Mouse (Mus musculus): ENCODE data around the gene Tmem119.
A peak's percentile ranks its signal among the peaks of the same experiment; 100 is the strongest.
"Not testable (repeated sequence)": the region's sequence is repeated elsewhere in the genome, so short reads cannot be mapped to it uniquely, and the experiment has no call there.

Tmem119 gene

GRCm38 (mm10) chr5:113789075-113789788 is 11.1 kb downstream of the Tmem119 start:
- no peak for DNase-seq (ENCODE audit: low spot score in 2 of 2)

GRCm38 (mm10) chr5:113788645-113789044 is 11.7 kb downstream of the Tmem119 start:
- DNase-seq (ENCODE audit: low spot score in 2 of 2), result no peak

- DNase-seq (ENCODE audit: low spot score in 2 of 2), result no peak
Observed at GRCm38 (mm10) chr5:113786985-113787384, 13.3 kb downstream of the Tmem119 start.

GRCm38 (mm10) chr5:113784104-113784503 is 16.2 kb downstream of the Tmem119 start:
- not testable (repeated sequence) for DNase-seq (ENCODE audit: low spot score in 2 of 2)

- DNase-seq (ENCODE audit: low spot score in 2 of 2), result peak in 1 of 2 experiments; percentile 58
Observed at GRCm38 (mm10) chr5:113783581-113784001, 16.7 kb downstream of the Tmem119 start.

- DNase-seq (ENCODE audit: low spot score in 2 of 2), result no peak
Observed at GRCm38 (mm10) chr5:113782624-113783023, 17.7 kb downstream of the Tmem119 start.

- no peak for DNase-seq (ENCODE audit: low spot score in 2 of 2)
Observed at GRCm38 (mm10) chr5:113781875-113782274, 18.4 kb downstream of the Tmem119 start.

- DNase-seq (ENCODE audit: low spot score in 2 of 2), result no peak
Observed at GRCm38 (mm10) chr5:113781254-113781653, 19.1 kb downstream of the Tmem119 start.

GRCm38 (mm10) chr5:113780763-113781162 is 19.6 kb downstream of the Tmem119 start:
- DNase-seq (ENCODE audit: low spot score in 2 of 2), result no peak

- no peak for DNase-seq (ENCODE audit: low spot score in 2 of 2)
Observed at GRCm38 (mm10) chr5:113780082-113780752, 20.1 kb downstream of the Tmem119 start.

GRCm38 (mm10) chr5:113779569-113779968 is 20.7 kb downstream of the Tmem119 start:
- DNase-seq (ENCODE audit: low spot score in 2 of 2), result no peak

- peak in 1 of 2 experiments; percentile 43 for DNase-seq (ENCODE audit: low spot score in 2 of 2)
Observed at GRCm38 (mm10) chr5:113777728-113778127, 22.6 kb downstream of the Tmem119 start.

- DNase-seq (ENCODE audit: low spot score in 2 of 2), result peak; percentile 25 to 57
Observed at GRCm38 (mm10) chr5:113776896-113777226, 23.5 kb downstream of the Tmem119 start.

- peak in 1 of 2 experiments; percentile 22 for DNase-seq (ENCODE audit: low spot score in 2 of 2)
Observed at GRCm38 (mm10) chr5:113776128-113776895, 24.0 kb downstream of the Tmem119 start.

GRCm38 (mm10) chr5:113775585-113775984 is 24.7 kb downstream of the Tmem119 start:
- no peak for DNase-seq (ENCODE audit: low spot score in 2 of 2)

GRCm38 (mm10) chr5:113773664-113774063 is 26.7 kb downstream of the Tmem119 start:
- DNase-seq (ENCODE audit: low spot score in 2 of 2), result peak; percentile 92 to 96

GRCm38 (mm10) chr5:113772905-113773519 is 27.3 kb downstream of the Tmem119 start:
- no peak for DNase-seq (ENCODE audit: low spot score in 2 of 2)

GRCm38 (mm10) chr5:113772450-113772895 is 27.8 kb downstream of the Tmem119 start, which contains the start of the genes Sart3 and Iscu:
Gene Sart3, minus strand, starts transcription at chr5:113772510.
Gene Iscu, plus strand, starts transcription at chr5:113772748.
- DNase-seq (ENCODE audit: low spot score in 2 of 2), result peak; percentile 93 to 97

- DNase-seq (ENCODE audit: low spot score in 2 of 2), result peak; percentile 92 to 93
Observed at GRCm38 (mm10) chr5:113771213-113772162, 28.8 kb downstream of the Tmem119 start.

GRCm38 (mm10) chr5:113768806-113769205 is 31.5 kb downstream of the Tmem119 start:
- DNase-seq (ENCODE audit: low spot score in 2 of 2), result no peak

Data from spleen, postnatal 10 days (tissue).